Mouse (Mus musculus) forebrain, embryonic 11.5 days (tissue): ENCODE measurements at regions not wholly inside any gene's neighbourhood (a gene's known extent, or its start where the extent isn't known, plus 50 kb on each side); places are given as distances from the start of the nearest gene placed in this dataset.
"Not testable (repeated sequence)": the region's sequence is repeated elsewhere in the genome, so short reads cannot be mapped to it uniquely, and the experiment has no call there.

Source experiments
- ATAC-seq: fragments of 200-750 bp; cut with Nextera tagmentation; replicated peaks from 2 replicates; pipeline ENCODE4 v1.8.0; 2017; ENCODE audit warnings: moderate TSS enrichment; ENCODE audit not compliant: low FRiP score
- DNase-seq: peaks from one replicate; pipeline ENCODE4 v3.0.0-alpha.2; 2017; ENCODE audit warnings: low spot score
- H3K27ac ChIP-seq: fragments of 300-500 bp; sonication (generic); 2 replicates; pipeline ENCODE4 v1.5.1; 2014; ENCODE audit warnings: low read depth, low read length
- H3K27me3 ChIP-seq: fragments of 300-500 bp; sonication (generic); 2 replicates; pipeline ENCODE4 v1.6.1; 2014; ENCODE audit warnings: mild to moderate bottlenecking, low read length, mixed read lengths; ENCODE audit not compliant: control insufficient read depth, insufficient read depth
- H3K36me3 ChIP-seq: fragments of 300-500 bp; sonication (generic); 2 replicates; pipeline ENCODE4 v1.6.1; 2014; ENCODE audit warnings: mild to moderate bottlenecking, low read length, moderate library complexity, mixed read lengths; ENCODE audit not compliant: control insufficient read depth, insufficient read depth
- H3K4me1 ChIP-seq: fragments of 300-500 bp; sonication (generic); replicated peaks from 2 replicates; pipeline ENCODE4 v1.6.1; 2014; ENCODE audit warnings: low read length, mixed read lengths; ENCODE audit not compliant: control insufficient read depth, insufficient read depth
- H3K4me2 ChIP-seq: fragments of 300-500 bp; sonication (generic); 2 replicates; pipeline ENCODE4 v1.6.1; 2014; ENCODE audit warnings: low read depth, mild to moderate bottlenecking, low read length, moderate library complexity, mixed read lengths; ENCODE audit not compliant: severe bottlenecking
- H3K4me3 ChIP-seq: fragments of 300-500 bp; sonication (generic); 2 replicates; pipeline ENCODE4 v1.5.1; 2014; ENCODE audit warnings: low read depth, low read length
- H3K9ac ChIP-seq: fragments of 300-500 bp; sonication (generic); 2 replicates; pipeline ENCODE4 v1.6.1; 2014; ENCODE audit warnings: low read length
- H3K9me3 ChIP-seq: fragments of 300-500 bp; sonication (generic); 2 replicates; pipeline ENCODE4 v1.6.1; 2016; ENCODE audit warnings: low read length, mixed read lengths; ENCODE audit not compliant: control insufficient read depth
- WGBS: fragments of 180-500 bp; shearing (Covaris S2); extraction: QIAGEN DNeasy Blood & Tissue Kit; methylation state at CpG from one replicate; pipeline ENCODE4 v1.1.7; 2014; 5-methylcytosine and 5-hydroxymethylcytosine counted together

- H3K4me2 ChIP-seq, H3K36me3 ChIP-seq, H3K9me3 ChIP-seq, H3K27me3 ChIP-seq, ATAC-seq, H3K9ac ChIP-seq, H3K4me1 ChIP-seq, DNase-seq, H3K27ac ChIP-seq, H3K4me3 ChIP-seq: not testable (repeated sequence)
- 96% methylated on average over 2 of the region's 2 CpGs for WGBS
These were observed 88.4 kb upstream of the Slc2a12 start for GRCm38 (mm10) chr10:22556401-22556800.

- DNase-seq, H3K4me2 ChIP-seq, H3K4me3 ChIP-seq, H3K9me3 ChIP-seq, H3K27ac ChIP-seq, H3K36me3 ChIP-seq, ATAC-seq, H3K9ac ChIP-seq, H3K27me3 ChIP-seq, H3K4me1 ChIP-seq: not testable (repeated sequence)
- WGBS, result 78% methylated on average over 14 of the region's 16 CpGs
These were observed 75.4 kb upstream of the Slc2a12 start for GRCm38 (mm10) chr10:22569250-22570010.

GRCm38 (mm10) chr10:22574048-22574447 lies 70.8 kb upstream of the Slc2a12 start:
- H3K4me3 ChIP-seq, H3K4me1 ChIP-seq, H3K27ac ChIP-seq, H3K9me3 ChIP-seq, H3K36me3 ChIP-seq, H3K4me2 ChIP-seq, ATAC-seq, DNase-seq, H3K27me3 ChIP-seq, H3K9ac ChIP-seq: not testable (repeated sequence)
- 90% methylated on average over 4 of the region's 4 CpGs for WGBS

- not testable (repeated sequence) for H3K36me3 ChIP-seq, H3K27me3 ChIP-seq, H3K9ac ChIP-seq, H3K27ac ChIP-seq, H3K9me3 ChIP-seq, H3K4me2 ChIP-seq, H3K4me1 ChIP-seq, H3K4me3 ChIP-seq
- 14% methylated on average over 3 of the region's 3 CpGs for WGBS
- ATAC-seq (0 out of 2 replicates have a peak, but pooled peaks have one; percentile 63), DNase-seq (peak; percentile 66)
These were observed 65.4 kb upstream of the Slc2a12 start for GRCm38 (mm10) chr10:22579426-22579825.

GRCm38 (mm10) chr10:22581300-22581699 lies 63.5 kb upstream of the Slc2a12 start:
- DNase-seq, ATAC-seq, H3K27ac ChIP-seq, H3K4me1 ChIP-seq, H3K9me3 ChIP-seq, H3K36me3 ChIP-seq, H3K4me3 ChIP-seq, H3K9ac ChIP-seq, H3K4me2 ChIP-seq, H3K27me3 ChIP-seq: not testable (repeated sequence)
- WGBS, result 80% methylated on average over 9 of the region's 9 CpGs

- not testable (repeated sequence) for H3K27ac ChIP-seq, H3K4me1 ChIP-seq, DNase-seq, H3K36me3 ChIP-seq, H3K4me3 ChIP-seq, H3K4me2 ChIP-seq, H3K9me3 ChIP-seq, H3K9ac ChIP-seq, ATAC-seq, H3K27me3 ChIP-seq
- 95% methylated on average over 2 of the region's 2 CpGs for WGBS
These were observed 61.5 kb upstream of the Slc2a12 start for GRCm38 (mm10) chr10:22583306-22583705.

GRCm38 (mm10) chr10:22588587-22588986 lies 56.2 kb upstream of the Slc2a12 start:
- not testable (repeated sequence) for H3K4me3 ChIP-seq, H3K9me3 ChIP-seq, H3K36me3 ChIP-seq, H3K9ac ChIP-seq, H3K27ac ChIP-seq, ATAC-seq, H3K4me2 ChIP-seq, H3K27me3 ChIP-seq, H3K4me1 ChIP-seq
- WGBS, result 96% methylated on average over 1 of the region's 1 CpGs
- DNase-seq, result peak; percentile 66

- WGBS, result 36% methylated on average over 4 of the region's 4 CpGs
- H3K4me1 ChIP-seq, H3K9ac ChIP-seq, H3K36me3 ChIP-seq, H3K4me2 ChIP-seq, H3K4me3 ChIP-seq, H3K27ac ChIP-seq, H3K27me3 ChIP-seq, H3K9me3 ChIP-seq, DNase-seq: not testable (repeated sequence)
- peak; percentile 36 for ATAC-seq
These were observed 53.1 kb upstream of the Slc2a12 start for GRCm38 (mm10) chr10:22591664-22592063.

- H3K36me3 ChIP-seq, H3K4me3 ChIP-seq, H3K9me3 ChIP-seq, H3K4me2 ChIP-seq, H3K9ac ChIP-seq, H3K27ac ChIP-seq, H3K4me1 ChIP-seq, H3K27me3 ChIP-seq, DNase-seq: not testable (repeated sequence)
- peak; percentile 51 for ATAC-seq
- 53% methylated on average over 4 of the region's 4 CpGs for WGBS
These were observed 52.6 kb upstream of the Slc2a12 start for GRCm38 (mm10) chr10:22592189-22592603.
